Mouse (Mus musculus) stomach, adult 2 months (tissue): ENCODE data around the gene Kcnj14. TPM values are rescaled to one million over a fixed set of nuclear protein-coding genes. Genes with fewer than 3 reads are reported as not detected.

Experiments used
- polyA plus RNA-seq: library from polyadenylated mRNA; depleted of rRNA; stranded (reverse); fragments of >200 nt; gene quantifications from 2 replicates; pipeline ENCODE4 v1.2.3, GENCODE M21; 2012; rRNA removed

Kcnj14 gene
- polyA plus RNA-seq: 0.02 and 0.05 TPM in 2 replicates

DNA sequence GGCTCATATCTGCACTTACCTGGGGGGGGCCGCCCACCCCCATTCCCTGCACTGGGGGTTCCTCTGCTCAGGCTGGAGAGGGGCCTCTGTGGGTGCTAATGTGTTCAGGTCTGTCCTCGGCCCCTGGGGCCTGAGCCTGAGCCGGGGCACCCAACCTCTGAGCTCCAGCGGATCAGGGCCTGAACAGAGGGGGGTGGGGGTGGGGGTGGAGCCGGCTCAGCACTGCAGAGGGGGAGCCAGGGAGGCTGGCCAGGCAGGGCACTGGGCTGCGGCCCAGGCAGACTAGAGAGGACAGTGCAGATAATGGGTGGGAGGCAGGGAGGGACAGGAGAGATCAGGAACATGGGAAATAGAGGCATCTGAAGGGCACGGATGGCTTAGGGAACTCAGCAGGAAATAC is at the start of gene Kcnj14:
Gene Kcnj14, minus strand, starts transcription at position 185 of the 400 bp plus-strand sequence.

DNA sequence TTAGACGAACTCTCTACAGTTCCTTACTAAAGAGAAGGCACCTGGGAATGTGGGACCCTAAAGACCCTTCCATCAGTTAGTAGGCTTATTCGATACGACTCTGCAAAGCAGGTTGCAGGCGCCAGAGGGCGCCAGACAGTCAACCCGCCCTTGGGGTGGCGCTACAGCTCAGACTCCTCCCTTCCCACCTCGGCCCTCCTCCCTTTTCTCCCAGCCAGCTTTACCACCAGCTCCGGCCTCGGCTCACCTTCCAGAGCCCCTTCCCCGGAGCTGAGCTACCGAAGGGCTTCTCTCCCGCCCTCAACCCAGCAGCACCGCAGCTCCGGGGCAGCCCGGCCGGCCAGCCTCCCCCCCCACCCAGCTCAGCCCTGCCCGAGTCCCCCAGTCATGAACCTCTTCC is 48.0 kb upstream of the Kcnj14 start, which contains the start of gene Kdelr1:
Gene Kdelr1, plus strand, starts transcription at position 149 of the 400 bp plus-strand sequence.

DNA sequence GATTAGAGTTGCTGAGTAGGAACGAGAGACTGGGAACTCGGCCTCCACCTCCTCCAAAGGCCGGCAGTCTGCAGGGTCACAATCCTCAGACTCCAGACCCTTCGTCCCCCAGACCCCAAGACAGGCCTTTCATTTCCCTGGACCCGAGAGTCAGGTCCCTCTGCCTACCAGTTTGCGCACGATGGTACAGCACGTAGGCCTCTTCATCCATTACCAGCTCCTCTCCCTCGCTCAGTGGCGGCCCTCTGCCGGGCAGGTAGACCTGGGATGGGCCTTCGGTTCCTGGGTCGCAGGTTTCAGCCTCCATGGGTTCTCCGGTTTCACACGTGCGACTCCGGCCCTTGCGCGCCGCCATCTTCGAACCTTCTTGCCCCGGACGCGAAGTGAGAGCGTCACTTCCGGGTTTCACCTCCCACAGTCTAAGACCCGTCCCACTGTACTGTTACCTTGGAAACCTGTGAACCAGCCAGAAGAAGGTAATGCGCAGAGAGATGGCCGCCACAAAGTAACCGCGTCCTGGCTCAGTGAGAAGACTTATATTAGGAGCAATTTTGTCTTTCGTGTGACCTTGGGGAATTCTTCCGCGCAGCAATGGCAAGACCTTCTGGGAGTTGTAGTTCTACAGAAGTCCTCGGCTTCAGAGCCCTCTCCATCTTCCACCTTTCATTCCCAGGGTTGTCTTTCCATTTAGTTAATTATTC is 6.0 kb upstream of the Kcnj14 start, which contains the start of gene Grwd1:
Gene Grwd1, minus strand, starts transcription at position 518 of the 701 bp plus-strand sequence.

DNA sequence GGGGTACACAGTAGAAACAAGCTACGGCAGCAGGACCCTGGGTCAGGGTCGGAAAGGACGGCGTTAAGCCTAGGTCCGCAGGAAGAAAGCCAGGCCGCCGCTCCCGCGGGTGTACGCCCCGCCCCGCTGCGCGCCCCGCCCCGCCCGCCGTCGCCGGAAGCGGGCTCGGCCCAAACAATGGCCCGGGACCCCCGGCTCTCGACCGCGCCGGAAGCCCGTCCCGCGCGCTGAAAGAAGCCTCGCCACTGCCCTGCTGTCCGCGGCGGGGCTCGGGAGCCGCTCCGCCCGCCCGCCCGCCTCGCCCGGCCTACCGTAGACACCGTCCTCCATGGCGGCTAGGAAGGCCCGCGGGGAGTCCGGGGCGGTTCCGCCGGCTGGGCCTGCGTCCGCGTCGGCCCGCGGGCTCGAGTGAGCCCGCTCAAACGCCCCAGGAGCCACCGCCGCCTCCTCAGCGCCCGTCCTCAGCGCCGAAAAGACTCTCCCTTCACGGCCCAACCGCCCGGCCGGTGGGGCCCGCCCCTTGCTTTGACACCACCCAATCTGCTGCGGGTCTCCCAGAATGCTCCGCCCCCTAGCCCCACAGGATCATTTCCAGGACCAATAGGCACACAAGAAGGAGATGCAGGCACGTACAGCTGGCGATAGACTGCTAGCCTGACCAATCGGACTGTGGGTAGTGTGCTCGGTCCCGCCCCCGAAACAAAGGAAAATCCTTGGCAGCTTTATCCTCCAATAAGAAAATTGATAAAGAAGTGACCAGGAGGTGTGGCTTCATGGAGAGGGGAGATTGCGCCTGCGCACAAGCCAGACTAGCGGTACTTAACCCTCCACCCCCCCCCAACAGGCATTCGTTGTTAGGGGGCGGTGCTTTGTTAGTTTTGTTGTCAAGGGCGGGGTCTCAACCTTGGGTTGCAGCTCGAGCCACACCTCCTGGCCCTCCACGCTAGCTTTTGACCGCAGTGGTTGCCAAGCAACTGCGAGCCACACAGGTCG is 10.5 kb downstream of the Kcnj14 start, which contains the start of gene Cyth2:
Gene Cyth2, minus strand, starts transcription at position 795 of the 993 bp plus-strand sequence.

DNA sequence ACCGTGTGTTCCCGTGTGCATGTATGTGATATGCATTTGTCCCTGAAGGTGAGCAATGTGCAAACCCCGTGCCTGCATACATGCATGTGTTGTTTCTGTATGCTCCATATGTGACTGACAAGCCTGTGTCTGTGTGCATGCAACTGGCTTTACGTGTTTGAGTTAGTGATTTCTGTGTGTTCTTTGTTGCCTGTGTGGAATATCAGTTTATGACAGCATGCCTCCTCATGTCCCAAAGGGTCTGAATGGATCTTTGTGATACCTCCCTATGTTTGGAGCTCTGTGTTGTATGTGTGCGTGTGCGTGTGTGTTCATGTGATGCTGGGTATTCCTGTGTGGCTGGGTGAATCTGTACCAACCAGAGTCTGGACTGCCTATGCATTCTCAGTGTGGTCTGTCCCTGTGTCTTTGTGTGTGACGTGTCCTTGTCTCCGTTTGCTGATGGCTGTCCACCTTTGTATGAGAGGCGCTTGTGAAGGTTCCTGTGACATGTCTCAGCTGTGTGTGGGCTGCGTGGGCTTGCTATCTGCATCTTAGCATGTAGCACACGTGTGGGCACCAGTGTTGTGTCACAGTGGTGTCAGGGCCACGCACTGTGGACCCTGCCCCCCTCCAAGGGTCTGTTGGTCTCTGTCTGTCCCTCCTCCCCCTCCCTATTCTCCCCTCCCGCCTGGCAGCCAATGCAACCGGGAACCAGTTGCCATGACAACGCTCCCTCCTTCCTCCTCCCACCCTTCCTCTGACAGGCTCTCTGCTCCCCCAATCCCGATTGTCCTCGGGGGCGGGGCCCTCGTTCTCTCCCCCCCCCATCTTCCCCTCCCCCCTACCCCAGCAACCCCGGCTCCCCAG is 39.8 kb downstream of the Kcnj14 start, which contains the start of gene Sult2b1:
Gene Sult2b1, minus strand, starts transcription at position 146 of the 849 bp plus-strand sequence.

DNA sequence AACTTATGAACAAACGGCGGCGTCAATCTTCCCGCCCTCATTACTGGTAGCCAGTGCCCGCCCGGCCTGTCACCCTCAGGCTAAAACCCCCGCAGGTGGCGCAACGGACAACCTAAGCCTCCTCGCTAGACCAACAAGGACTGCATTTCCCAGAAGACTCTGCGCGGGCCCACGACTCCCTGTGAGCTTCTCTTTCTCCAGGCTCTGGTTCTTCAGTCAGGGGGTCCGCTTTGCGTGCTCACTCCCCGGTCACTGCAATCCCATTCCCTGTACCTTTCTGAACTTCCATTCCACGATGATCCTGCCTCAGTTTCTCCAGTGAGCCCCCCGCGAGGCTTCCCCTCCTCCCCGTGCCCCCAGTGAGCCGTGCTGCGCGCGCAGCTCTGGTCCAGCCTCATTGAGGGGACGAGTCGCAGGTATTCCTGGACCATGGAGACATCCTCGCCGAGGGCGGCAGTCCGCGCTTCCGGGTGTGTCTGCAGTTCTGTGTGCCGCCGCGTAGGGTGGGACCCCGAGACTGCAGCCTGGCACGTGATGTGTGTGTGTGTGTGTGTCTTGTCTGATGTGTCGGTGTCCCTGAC is 41.0 kb downstream of the Kcnj14 start, which contains the start of gene Lmtk3:
Gene Lmtk3, plus strand, starts transcription at position 228 of the 581 bp plus-strand sequence.

Other genes with a start within 250 kb of the Kcnj14 start
- 0.09 TPM in 1 of 2 replicates, not detected in the other for gene Fgf21, start 209.3 kb downstream of the Kcnj14 start, polyA plus RNA-seq
- 0.60 and 1.6 TPM in 2 replicates for gene Fut1, start 207.5 kb downstream of the Kcnj14 start, polyA plus RNA-seq
- gene Izumo1, start 203.0 kb downstream of the Kcnj14 start, polyA plus RNA-seq: 0.11 and 0.29 TPM in 2 replicates
- 8.6 and 10.0 TPM in 2 replicates for gene Rasip1, start 197.3 kb downstream of the Kcnj14 start, polyA plus RNA-seq
- 2.1 and 3.5 TPM in 2 replicates for gene Mamstr, start 184.8 kb downstream of the Kcnj14 start, polyA plus RNA-seq
- 40.4 and 57.4 TPM in 2 replicates for gene Fut2, start 158.4 kb downstream of the Kcnj14 start, polyA plus RNA-seq
- gene Ntn5, start 140.8 kb downstream of the Kcnj14 start, polyA plus RNA-seq: 0.94 and 3.5 TPM in 2 replicates
- 0.08 and 0.23 TPM in 2 replicates for gene Sec1, start 130.4 kb downstream of the Kcnj14 start, polyA plus RNA-seq
- 7.3 and 11.6 TPM in 2 replicates for gene Car11, start 124.9 kb downstream of the Kcnj14 start, polyA plus RNA-seq
- 8.9 and 12.6 TPM in 2 replicates for gene Dbp, start 119.7 kb downstream of the Kcnj14 start, polyA plus RNA-seq
- 950 and 1,663 TPM in 2 replicates for gene Rpl18, start 109.3 kb downstream of the Kcnj14 start, polyA plus RNA-seq
- gene Sphk2, start 106.8 kb downstream of the Kcnj14 start, polyA plus RNA-seq: 62.1 and 73.9 TPM in 2 replicates
- 134 and 147 TPM in 2 replicates for gene Fam83e, start 103.6 kb downstream of the Kcnj14 start, polyA plus RNA-seq
- gene Spaca4, start 99.0 kb downstream of the Kcnj14 start, polyA plus RNA-seq: not detected in 2 replicates
- 1.4 and 2.2 TPM in 2 replicates for gene Lmtk3, start 41.0 kb downstream of the Kcnj14 start, polyA plus RNA-seq
- gene Sult2b1, start 40.1 kb downstream of the Kcnj14 start, polyA plus RNA-seq: 28.3 and 35.1 TPM in 2 replicates
- gene Cyth2, start 10.2 kb downstream of the Kcnj14 start, polyA plus RNA-seq: 35.8 and 65.2 TPM in 2 replicates
- 7.6 TPM in 2 replicates for gene Grwd1, start 6.2 kb upstream of the Kcnj14 start, polyA plus RNA-seq
- 141 and 144 TPM in 2 replicates for gene Kdelr1, start 48.0 kb upstream of the Kcnj14 start, polyA plus RNA-seq
- gene Grin2d, start 53.6 kb upstream of the Kcnj14 start, polyA plus RNA-seq: 2.1 and 3.5 TPM in 2 replicates
- gene Syngr4, start 71.9 kb upstream of the Kcnj14 start, polyA plus RNA-seq: 0.11 and 0.23 TPM in 2 replicates
- gene Tmem143, start 72.2 kb upstream of the Kcnj14 start, polyA plus RNA-seq: 21.2 and 21.7 TPM in 2 replicates
- gene Emp3, start 96.6 kb upstream of the Kcnj14 start, polyA plus RNA-seq: 123 and 138 TPM in 2 replicates
- gene Ccdc114, start 99.3 kb upstream of the Kcnj14 start, polyA plus RNA-seq: 0.82 and 1.2 TPM in 2 replicates
- 0.22 and 0.79 TPM in 2 replicates for gene Abcc6, start 205.5 kb upstream of the Kcnj14 start, polyA plus RNA-seq
- gene Nomo1, start 208.9 kb upstream of the Kcnj14 start, polyA plus RNA-seq: 8.3 and 12.3 TPM in 2 replicates